21 mouse cellular contexts compared by ENCODE assay signal in the genomic region with DNA sequence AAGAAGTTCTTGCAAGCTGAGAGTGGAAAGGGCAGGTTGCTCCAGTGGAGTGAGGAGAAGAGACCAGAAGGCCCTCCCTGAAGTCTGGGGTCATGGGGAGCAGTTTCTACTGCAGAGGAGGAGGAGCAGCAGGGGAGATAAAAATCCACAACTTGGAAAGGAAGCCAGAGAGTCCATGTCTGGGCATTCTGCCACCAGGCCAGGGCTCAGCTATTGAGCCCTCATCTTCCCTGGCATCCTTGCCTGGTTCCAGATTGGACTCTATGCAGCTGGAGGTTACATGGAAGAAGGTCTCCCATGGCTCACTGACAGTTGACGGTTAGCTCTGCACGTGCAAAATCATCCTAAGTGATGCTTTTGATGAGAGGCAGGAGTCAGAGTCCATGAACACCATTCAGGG.
DNase-seq lines count a peak whose midpoint lies in the region; ATAC-seq lines count a peak whose summit lies in the region.
"Had no signal": no experiment of that assay in that cellular context is flagged by ENCODE, and none has a peak within 500 bp of the region (broad histone marks: within the 10 kb centered on the region; RNA-seq: fewer than 3 reads in every experiment).

No protein-coding gene starts in this region.

- no peak for ATAC-seq in inflammation-experienced regulatory T-cells, adult 6 months
- ATAC-seq: forebrain, embryonic 14.5 days; intestine, embryonic 15.5 days; liver, embryonic 12.5 days; Patski had no signal

- H3K27ac ChIP-seq in forebrain, embryonic 10.5 days = no peak overlapping the region
- H3K27ac ChIP-seq: embryonic facial prominence, embryonic 10.5 days; heart, embryonic 15.5 days; hindbrain, embryonic 12.5 days; intestine, embryonic 15.5 days; kidney, postnatal 0 days; left cerebral cortex, adult 2 months; liver, embryonic 12.5 days; lung, embryonic 15.5 days; neural tube, embryonic 12.5 days had no signal

- no peaks in the 10 kb centered on the region for H3K9me3 ChIP-seq in forebrain, embryonic 10.5 days
- H3K9me3 ChIP-seq: embryonic facial prominence, embryonic 10.5 days; heart, embryonic 15.5 days; hindbrain, embryonic 12.5 days; intestine, embryonic 15.5 days; liver, embryonic 12.5 days; lung, embryonic 15.5 days; neural tube, embryonic 12.5 days had no signal

- WGBS in forebrain, embryonic 10.5 days = 82% methylated on average over 2 of the region's 2 CpGs

- no peak overlapping the region for H3K4me3 ChIP-seq in forebrain, embryonic 10.5 days
- H3K4me3 ChIP-seq: embryonic facial prominence, embryonic 10.5 days; heart, embryonic 15.5 days; hindbrain, embryonic 12.5 days; intestine, embryonic 15.5 days; left cerebral cortex, adult 2 months; liver, embryonic 12.5 days; lung, embryonic 15.5 days; neural tube, embryonic 12.5 days had no signal

- H3K36me3 ChIP-seq in forebrain, embryonic 10.5 days (replicated peaks) = no peaks in the 10 kb centered on the region
- H3K36me3 ChIP-seq: embryonic facial prominence, embryonic 10.5 days; heart, embryonic 15.5 days; hindbrain, embryonic 12.5 days; intestine, embryonic 15.5 days; liver, embryonic 12.5 days; lung, embryonic 15.5 days; neural tube, embryonic 12.5 days had no signal

- H3K4me1 ChIP-seq in forebrain, embryonic 10.5 days = peaks cover 6% of the 10 kb centered on the region; the same call in 1 of the 2 replicates
- H3K4me1 ChIP-seq: intestine, embryonic 15.5 days; liver, embryonic 12.5 days; lung, embryonic 15.5 days; neural tube, embryonic 12.5 days had no signal

- DNase-seq in gastrocnemius, postnatal 10 days = peak; percentile 21
- no peak for DNase-seq in gastrocnemius, adult 8-10 months (ENCODE audit: low spot score in 2 of 2)
- DNase-seq in ovary, adult 18-20 months (ENCODE audit: low spot score) = peak; percentile 66
- no peak for DNase-seq in ovary, postnatal 10 days (ENCODE audit: low spot score)
- DNase-seq in cerebellum, adult 9-11 months = peak; percentile 77
- no peak for DNase-seq in forebrain, embryonic 10.5 days (ENCODE audit: extremely low spot score, low spot score)
- DNase-seq: B cell, adult 2 months; heart, adult 11 months; right cerebral cortex, postnatal 4 days had no signal

- no peaks in the 10 kb centered on the region for H3K27me3 ChIP-seq in forebrain, embryonic 10.5 days (ENCODE audit: poor library complexity, severe bottlenecking)
- H3K27me3 ChIP-seq: heart, embryonic 15.5 days; hindbrain, embryonic 12.5 days; intestine, embryonic 15.5 days; lung, embryonic 15.5 days; neural tube, embryonic 12.5 days had no signal

Comparison
In these comparisons a context has a peak if more than half of its experiments do, and no peak if none do; other contexts are left out.
1. DNase-seq: peak in gastrocnemius, postnatal 10 days (single experiment), ovary, adult 18-20 months (single experiment) and cerebellum, adult 9-11 months (single experiment); none in gastrocnemius, adult 8-10 months (0 of 2), ovary, postnatal 10 days (single experiment) and forebrain, embryonic 10.5 days (single experiment).